Mouse (Mus musculus): ENCODE data around the gene Aco1. TPM values are rescaled to one million over a fixed set of nuclear protein-coding genes. Genes with fewer than 3 reads are reported as not detected.

Gene Aco1
- total and polyA plus RNA-seq, 2 experiments, result 112 to 178 TPM

DNA sequence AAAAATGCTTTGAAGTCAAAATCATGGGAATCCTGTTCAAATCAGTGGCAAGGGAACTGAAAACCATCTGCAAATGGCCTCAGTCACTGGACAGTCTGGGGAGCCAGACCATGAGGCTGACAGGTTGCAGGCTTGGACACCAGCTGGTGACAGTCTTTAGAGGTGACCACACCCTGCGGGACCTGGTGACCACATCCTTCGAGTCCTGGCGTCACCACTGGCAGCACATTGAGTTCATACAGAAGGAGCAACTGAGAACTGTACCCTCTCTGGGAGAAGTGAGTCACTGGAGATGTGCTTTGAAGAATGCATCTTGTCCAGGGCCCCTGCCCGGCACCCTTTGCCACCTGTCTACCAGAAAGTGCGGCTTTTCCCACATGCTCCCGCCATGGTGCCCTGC is 86.8 kb downstream of the Aco1 start:
- no peak for TF ChIP-seq POLR2A (IDR thresholded peaks at IDR 0.05; ENCODE audit: extremely low read depth, insufficient read depth, low read length)

GRCm38 (mm10) chr4:40233062-40233664 is 90.3 kb downstream of the Aco1 start:
- Histone ChIP-seq H3K27ac (replicated peaks; ENCODE audit: insufficient read depth, low read depth, low read length) (no peak overlapping the region), H3K4me1 (ENCODE audit: control insufficient read depth, insufficient read depth, low read length) (no peaks in the 10 kb centered on the region), H3K9ac (ENCODE audit: low read depth, low read length) (no peak overlapping the region), H3K36me3 (ENCODE audit: control insufficient read depth, insufficient read depth, low read length) (peaks cover 12% of the 10 kb centered on the region; the same call in 1 of the 2 replicates), H3K79me2 (ENCODE audit: control insufficient read depth, insufficient read depth, low read length) (no peaks in the 10 kb centered on the region; the same call in 1 of the 2 replicates), H3K27me3 (ENCODE audit: control insufficient read depth, insufficient read depth, low read length) (no peaks in the 10 kb centered on the region), H3K4me3 (ENCODE audit: insufficient read depth, low read depth, low read length) (no peak overlapping the region)
- DNase-seq (ENCODE audit: extremely low read depth, low read depth, low spot score), result no peak
- TF ChIP-seq POLR2A (IDR thresholded peaks at IDR 0.05; ENCODE audit: extremely low read depth, insufficient read depth, low read length) (no peak), CTCF (IDR thresholded peaks at IDR 0.05; ENCODE audit: low read depth, low read length) (no peak)
- WGBS, result 93% methylated on average over 7 of the region's 7 CpGs

More for the DNA sequence above, 86.8 kb downstream of the Aco1 start:
- WGBS, result 98% methylated on average over 6 of the region's 6 CpGs
- H3K36me3 ChIP-seq (ENCODE audit: control insufficient read depth, insufficient read depth, low read length), result peaks cover 27% of the 10 kb centered on the region
- H3K79me2 ChIP-seq (ENCODE audit: control insufficient read depth, insufficient read depth, low read length), result no peaks in the 10 kb centered on the region; the same call in 1 of the 2 replicates
- H3K27ac ChIP-seq (replicated peaks; ENCODE audit: insufficient read depth, low read depth, low read length), result no peak overlapping the region
- DNase-seq (ENCODE audit: extremely low read depth, low read depth, low spot score), result no peak
- no peak overlapping the region for H3K4me3 ChIP-seq (ENCODE audit: insufficient read depth, low read depth, low read length)
- no peaks in the 10 kb centered on the region for H3K27me3 ChIP-seq (ENCODE audit: control insufficient read depth, insufficient read depth, low read length)
- no peak overlapping the region for H3K9ac ChIP-seq (ENCODE audit: low read depth, low read length)
- H3K4me1 ChIP-seq (ENCODE audit: control insufficient read depth, insufficient read depth, low read length), result no peaks in the 10 kb centered on the region

- no peak overlapping the region for H3K4me3 ChIP-seq (ENCODE audit: insufficient read depth, low read depth, low read length)
- 89% methylated on average over 6 of the region's 6 CpGs for WGBS
- no peak overlapping the region for H3K9ac ChIP-seq (ENCODE audit: low read depth, low read length)
- peaks cover 6% of the 10 kb centered on the region; the same call in 1 of the 2 replicates for H3K79me2 ChIP-seq (ENCODE audit: control insufficient read depth, insufficient read depth, low read length)
- no peak for DNase-seq (ENCODE audit: extremely low read depth, low read depth, low spot score)
- H3K27me3 ChIP-seq (ENCODE audit: control insufficient read depth, insufficient read depth, low read length), result no peaks in the 10 kb centered on the region
- no peak for TF ChIP-seq POLR2A (IDR thresholded peaks at IDR 0.05; ENCODE audit: extremely low read depth, insufficient read depth, low read length)
- TF ChIP-seq CTCF (IDR thresholded peaks at IDR 0.05; ENCODE audit: low read depth, low read length), result no peak
- no peaks in the 10 kb centered on the region for H3K4me1 ChIP-seq (ENCODE audit: control insufficient read depth, insufficient read depth, low read length)
- H3K27ac ChIP-seq (replicated peaks; ENCODE audit: insufficient read depth, low read depth, low read length), result no peak overlapping the region
- peaks cover 10% of the 10 kb centered on the region; the same call in 1 of the 2 replicates for H3K36me3 ChIP-seq (ENCODE audit: control insufficient read depth, insufficient read depth, low read length)
Observed at GRCm38 (mm10) chr4:40234256-40234655, 91.4 kb downstream of the Aco1 start.

DNA sequence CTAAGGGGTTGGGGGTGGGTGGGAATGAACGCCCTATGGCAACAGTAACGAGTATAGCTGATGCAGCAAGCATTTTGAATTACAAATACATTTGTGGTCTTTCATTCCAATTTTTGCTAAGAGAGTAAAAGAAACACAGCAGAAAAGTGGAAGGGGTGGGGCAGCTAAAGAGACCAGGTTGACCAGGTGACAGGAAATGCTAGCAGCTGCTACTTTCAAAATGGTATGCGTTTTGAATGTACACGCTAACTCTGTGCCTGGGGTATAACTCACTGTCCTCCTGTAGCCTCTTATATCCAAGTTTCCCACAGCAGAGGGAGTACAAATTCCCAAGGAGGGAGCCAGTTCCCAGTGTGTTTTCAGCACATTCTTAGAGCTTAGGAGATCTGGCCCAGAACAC is 93.9 kb downstream of the Aco1 start:
- TF ChIP-seq CTCF (IDR thresholded peaks at IDR 0.05; ENCODE audit: low read depth, low read length) (no peak), POLR2A (IDR thresholded peaks at IDR 0.05; ENCODE audit: extremely low read depth, insufficient read depth, low read length) (no peak)
- Histone ChIP-seq H3K36me3 (ENCODE audit: control insufficient read depth, insufficient read depth, low read length) (peaks cover 10% of the 10 kb centered on the region; the same call in 1 of the 2 replicates), H3K4me3 (ENCODE audit: insufficient read depth, low read depth, low read length) (no peak overlapping the region), H3K4me1 (ENCODE audit: control insufficient read depth, insufficient read depth, low read length) (peaks cover 5% of the 10 kb centered on the region; the same call in 1 of the 2 replicates), H3K27ac (replicated peaks; ENCODE audit: insufficient read depth, low read depth, low read length) (no peak overlapping the region), H3K27me3 (ENCODE audit: control insufficient read depth, insufficient read depth, low read length) (no peaks in the 10 kb centered on the region), H3K79me2 (ENCODE audit: control insufficient read depth, insufficient read depth, low read length) (peaks cover 6% of the 10 kb centered on the region; the same call in 1 of the 2 replicates), H3K9ac (ENCODE audit: low read depth, low read length) (no peak overlapping the region)
- no peak for DNase-seq (ENCODE audit: extremely low read depth, low read depth, low spot score)
- WGBS, result 85% methylated on average over 4 of the region's 4 CpGs

DNA sequence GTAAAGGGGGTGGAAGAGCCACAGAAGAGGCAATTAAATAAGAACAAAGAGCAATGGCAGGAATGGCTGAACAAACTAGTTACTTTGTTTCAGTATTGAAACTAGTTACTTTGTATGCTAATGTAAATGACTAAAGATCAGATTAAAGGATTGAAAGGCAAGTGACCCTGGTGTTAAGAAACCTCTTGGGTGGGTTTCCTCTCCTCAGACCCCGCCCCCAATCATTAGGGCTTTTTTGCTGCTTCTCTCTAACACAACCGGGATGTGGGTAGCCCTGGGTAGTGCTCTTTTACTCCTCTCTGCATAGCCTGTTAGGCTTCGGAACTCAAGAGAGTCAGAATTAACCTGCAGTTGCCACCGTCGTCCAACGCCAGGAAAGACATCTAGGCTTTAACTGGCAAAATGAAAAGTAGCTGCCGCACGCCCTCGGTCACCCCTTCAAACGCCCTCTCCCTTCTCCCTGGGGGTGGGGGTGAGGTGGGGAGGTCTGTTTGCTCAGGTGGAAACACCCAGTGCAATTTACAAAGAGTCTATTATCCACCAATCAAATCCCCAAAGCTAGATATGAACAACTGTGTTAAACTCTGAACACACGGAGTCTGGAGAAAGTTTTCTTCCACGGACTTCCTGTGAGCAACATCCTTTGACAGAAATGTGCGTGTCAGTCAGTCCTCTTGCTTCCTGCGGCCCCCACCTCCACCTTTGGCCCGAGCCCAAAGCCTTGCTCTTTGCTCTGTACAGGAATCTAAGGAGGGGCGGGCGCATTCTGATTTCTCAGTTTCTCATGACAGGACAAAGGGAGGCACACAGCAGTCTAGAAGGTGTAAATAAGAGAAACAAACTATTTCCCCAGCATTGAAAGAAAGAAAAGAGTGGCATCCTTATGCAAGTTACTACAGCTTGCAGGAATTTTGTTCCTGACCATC is 95.9 kb downstream of the Aco1 start:
- Histone ChIP-seq H3K27me3 (ENCODE audit: control insufficient read depth, insufficient read depth, low read length) (no peaks in the 10 kb centered on the region), H3K27ac (replicated peaks; ENCODE audit: insufficient read depth, low read depth, low read length) (peak overlapping the region; percentile 84), H3K9ac (ENCODE audit: low read depth, low read length) (peak overlapping the region; percentile 65), H3K36me3 (ENCODE audit: control insufficient read depth, insufficient read depth, low read length) (peaks cover 6% of the 10 kb centered on the region; the same call in 1 of the 2 replicates), H3K4me1 (ENCODE audit: control insufficient read depth, insufficient read depth, low read length) (peaks cover 5% of the 10 kb centered on the region; the same call in 1 of the 2 replicates), H3K4me3 (ENCODE audit: insufficient read depth, low read depth, low read length) (peak overlapping the region; percentile 72), H3K79me2 (ENCODE audit: control insufficient read depth, insufficient read depth, low read length) (peaks cover 6% of the 10 kb centered on the region; the same call in 1 of the 2 replicates)
- peak; percentile 56 for DNase-seq (ENCODE audit: extremely low read depth, low read depth, low spot score)
- TF ChIP-seq CTCF (IDR thresholded peaks at IDR 0.05; ENCODE audit: low read depth, low read length), result no peak
- no peak for TF ChIP-seq POLR2A (IDR thresholded peaks at IDR 0.05; ENCODE audit: extremely low read depth, insufficient read depth, low read length)
- 2% methylated on average over 17 of the region's 17 CpGs for whole genome bisulfite sequencing

All from liver, adult 2 months (tissue).